Mouse (Mus musculus) inflammation-experienced regulatory T-cells, adult 6 months (primary cell): ENCODE data around the gene Igfbp1. TPM values are rescaled to one million over a fixed set of nuclear protein-coding genes. Genes with fewer than 3 reads are reported as not detected.

ENCODE experiments used
- ATAC-seq: one replicate; pipeline ENCODE4 v1.8.0; 2017
- polyA plus RNA-seq, 3 experiments: library from polyadenylated mRNA; unstranded; fragments of 100-300 nt; shearing (Covaris generic); gene quantifications; one replicate each; pipeline ENCODE4 v1.2.1; 2017

Igfbp1 gene
- polyA plus RNA-seq, 3 experiments from 2014 or later: not detected

DNA sequence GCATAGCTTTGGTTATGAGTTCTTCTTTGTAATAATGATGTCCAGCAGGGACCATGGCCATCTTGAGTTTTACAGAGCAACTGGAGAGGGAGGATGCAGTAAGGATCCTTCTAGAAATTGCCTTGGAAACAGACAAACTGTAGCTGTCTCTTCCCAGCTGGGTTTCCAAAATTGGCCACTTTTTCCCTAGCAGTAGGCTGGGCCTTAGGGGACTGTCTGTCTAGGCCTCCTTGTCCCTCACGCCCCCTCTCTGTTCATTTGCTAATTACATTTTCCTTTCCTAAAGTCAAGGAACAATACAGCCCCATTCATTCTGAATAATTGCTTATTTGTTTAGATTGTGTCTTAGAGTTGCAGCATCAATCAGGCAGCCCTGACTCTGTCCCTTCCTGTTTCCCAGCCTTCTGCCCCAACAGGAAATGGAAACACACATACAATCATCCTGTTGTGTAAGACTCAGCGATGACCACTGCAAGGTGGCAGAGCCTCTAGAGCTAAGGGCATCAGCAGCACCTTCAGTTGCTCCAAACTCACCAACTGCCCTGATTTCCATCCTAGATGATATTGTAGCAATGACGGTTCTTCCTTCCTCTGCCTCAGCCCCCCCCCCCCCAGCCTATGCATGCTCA, 37.5 kb downstream of the Igfbp1 start:
- ATAC-seq: no peak

DNA sequence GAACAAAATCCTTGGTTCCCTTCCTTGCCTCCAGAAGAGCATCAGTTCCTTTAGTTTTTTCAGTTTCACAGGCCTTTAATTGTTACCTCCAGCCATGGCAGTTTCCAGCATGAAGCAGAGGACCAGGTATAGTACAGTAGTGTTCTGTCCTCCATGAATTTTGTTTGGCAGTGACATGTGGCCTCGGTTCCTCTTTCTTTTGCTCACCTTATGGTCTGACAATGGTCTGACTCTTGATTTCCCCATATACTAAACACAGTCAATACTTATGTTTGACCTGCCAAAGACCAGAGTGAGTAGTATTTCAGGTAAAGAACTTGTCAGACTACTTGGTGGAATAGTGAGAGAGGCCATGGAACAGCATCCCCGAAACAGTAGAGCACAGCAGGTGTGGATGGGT, 39.2 kb downstream of the Igfbp1 start:
- ATAC-seq: no peak

DNA sequence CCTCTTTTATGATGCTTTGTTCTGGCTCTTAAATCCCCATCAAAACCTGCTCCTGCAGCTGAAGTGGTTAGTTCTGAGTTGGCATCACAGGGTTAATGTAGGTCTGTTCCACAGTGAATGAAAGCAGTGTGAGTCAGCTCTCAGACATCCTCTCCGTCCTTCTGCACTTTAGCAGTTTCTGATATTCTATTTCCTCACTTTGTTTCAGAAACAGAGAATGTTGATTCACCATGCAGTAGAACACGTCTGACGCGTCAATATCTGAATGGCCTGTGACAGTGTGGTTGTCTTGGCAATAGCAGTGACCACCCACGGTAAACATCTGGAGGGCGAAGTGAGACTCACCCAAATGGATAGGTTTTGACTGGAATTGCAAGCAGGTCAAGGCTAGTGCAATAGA, 40.1 kb downstream of the Igfbp1 start:
- ATAC-seq: no peak

DNA sequence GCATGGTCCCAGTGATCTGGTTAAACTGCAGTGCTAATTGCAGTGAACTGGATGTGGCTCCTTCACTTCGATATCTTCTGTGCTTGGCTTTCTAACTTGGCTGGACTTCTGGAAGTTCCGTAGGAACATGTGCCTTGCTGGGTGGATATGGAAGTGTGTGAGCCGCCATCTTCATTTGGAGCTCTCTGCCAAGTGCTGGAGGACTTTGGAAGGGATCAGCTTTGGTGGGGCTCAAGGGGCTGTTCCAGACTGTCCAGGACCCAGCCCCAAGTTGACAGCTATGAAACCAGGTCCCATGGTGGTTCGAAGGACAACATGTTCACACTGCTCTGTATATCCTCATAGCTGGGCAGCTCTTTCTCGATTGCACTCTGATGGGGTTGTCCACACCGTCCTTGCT, 41.0 kb downstream of the Igfbp1 start:
- ATAC-seq: no peak

DNA sequence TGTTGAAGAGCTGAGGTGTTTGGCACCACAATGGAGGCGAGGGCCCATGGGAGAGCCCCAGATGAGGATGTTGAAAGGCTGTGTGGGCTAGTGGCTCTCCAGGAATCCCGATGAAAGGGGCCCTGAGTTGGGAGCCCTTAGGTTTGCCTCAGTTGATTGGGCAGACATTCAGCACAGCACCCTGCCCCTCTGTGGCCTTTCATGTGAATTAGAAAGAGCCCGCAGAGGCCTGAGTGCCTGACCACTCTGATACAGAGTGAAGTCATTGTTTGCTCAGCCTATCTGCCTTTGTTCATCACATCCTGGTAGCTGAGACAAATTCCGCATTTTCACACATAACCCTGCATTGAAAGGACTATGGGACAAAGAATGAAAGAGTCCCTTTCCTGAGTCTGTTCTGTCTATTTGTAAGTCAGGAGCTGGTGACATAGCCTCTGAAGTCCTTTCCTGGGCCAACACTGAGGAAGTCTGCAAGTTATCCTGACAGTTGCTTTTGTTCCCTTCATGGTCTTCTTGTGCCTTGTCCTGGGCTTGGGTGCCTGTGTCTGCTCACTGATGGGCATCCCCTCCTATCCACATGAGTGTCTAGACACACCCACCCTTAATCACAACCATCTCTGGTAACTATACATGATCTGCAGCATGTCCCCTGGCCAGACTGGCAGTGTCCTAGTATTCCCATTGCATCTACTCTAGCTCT, 41.6 kb downstream of the Igfbp1 start:
- ATAC-seq: no peak

DNA sequence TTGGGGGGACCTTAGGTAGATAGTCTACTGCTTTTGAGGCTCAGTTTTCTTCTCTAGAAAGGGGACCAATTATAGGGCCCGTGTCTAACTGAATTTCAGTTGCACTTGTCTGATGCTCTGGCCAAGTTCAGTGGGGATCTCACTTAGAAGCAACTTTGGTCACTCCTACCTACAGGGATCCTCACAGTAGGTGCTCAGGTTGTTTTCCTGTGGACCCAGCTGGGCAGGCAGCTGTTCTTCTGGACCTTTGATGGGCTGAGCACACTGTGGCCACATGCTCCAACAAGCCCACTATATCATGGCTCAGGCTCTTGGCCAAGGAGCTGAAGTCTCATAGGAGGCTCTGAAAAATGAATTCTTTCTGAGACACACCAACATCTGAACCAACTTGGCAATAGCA, 47.2 kb downstream of the Igfbp1 start:
- no peak for ATAC-seq

DNA sequence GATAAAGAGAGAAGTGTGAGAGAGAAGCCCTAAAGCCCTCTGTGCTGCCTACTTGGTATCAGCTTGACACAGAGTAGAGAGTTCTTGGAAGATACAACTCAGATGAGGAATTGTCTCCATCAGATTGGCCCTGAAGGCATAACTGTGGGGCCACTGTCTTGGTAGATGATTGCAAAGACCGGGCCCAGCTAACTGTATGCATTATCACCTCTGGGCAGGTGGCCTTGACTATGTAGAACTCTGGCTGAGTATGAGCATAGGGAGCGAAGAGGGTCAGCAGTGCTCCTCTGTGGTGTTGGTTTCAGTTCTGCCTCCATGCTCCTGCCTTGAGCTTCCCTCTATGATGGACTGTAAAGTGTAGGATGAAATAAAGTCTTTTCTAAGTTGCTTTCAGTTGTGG, 52.8 kb downstream of the Igfbp1 start:
- no peak for ATAC-seq

DNA sequence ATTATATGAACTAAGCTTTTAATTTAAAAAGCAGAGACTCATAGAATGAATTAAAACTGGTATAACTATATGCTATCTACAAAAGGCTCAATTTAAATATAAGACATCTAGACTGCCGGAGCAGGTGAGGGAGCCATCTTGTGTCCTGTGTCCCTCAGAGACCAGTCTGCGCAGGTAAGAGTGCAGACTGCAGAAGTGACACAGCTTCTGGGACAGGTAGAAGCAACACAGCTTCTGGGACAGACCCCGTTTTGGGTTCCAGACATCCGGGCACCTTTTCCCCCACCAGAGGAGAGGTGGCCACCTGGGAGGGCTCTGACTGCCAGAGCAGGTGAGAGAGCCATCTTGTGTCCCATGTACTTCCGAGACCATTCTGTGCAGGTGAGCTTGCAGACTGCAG, 53.3 kb downstream of the Igfbp1 start:
- no peak for ATAC-seq

Other genes starting within 250 kb of the Igfbp1 start
- gene Adcy1, start 134.3 kb upstream of the Igfbp1 start, polyA plus RNA-seq: under 1 TPM in 1 of 3 experiments, not detected in 2; 0.08 TPM
- not detected for gene Gm11985, start 9.2 kb upstream of the Igfbp1 start, polyA plus RNA-seq
- not detected for gene Igfbp3, start 16.1 kb downstream of the Igfbp1 start, polyA plus RNA-seq